Mouse (Mus musculus) forebrain, embryonic 16.5 days (tissue): Measurements from ENCODE around the gene Il2ra. TPM values are rescaled to one million over a fixed set of nuclear protein-coding genes. Genes with fewer than 3 reads are reported as not detected.

ENCODE experiments used
- ATAC-seq: fragments of 200-750 bp; cut with Nextera tagmentation; 2 replicates; pipeline ENCODE4 v1.8.0; 2017; ENCODE audit warnings: mild to moderate bottlenecking, moderate library complexity
- H3K27ac ChIP-seq: fragments of 300-500 bp; sonication (generic); 2 replicates; pipeline ENCODE4 v1.5.1; 2014; ENCODE audit warnings: low read length, control low read depth
- H3K27me3 ChIP-seq: fragments of 300-500 bp; sonication (generic); replicated peaks from 2 replicates; pipeline ENCODE4 v1.6.1; 2014; ENCODE audit warnings: low read length; ENCODE audit not compliant: control insufficient read depth, insufficient read depth
- H3K36me3 ChIP-seq: fragments of 300-500 bp; sonication (generic); 2 replicates; pipeline ENCODE4 v1.6.1; 2014; ENCODE audit not compliant: control insufficient read depth, insufficient read depth
- H3K4me1 ChIP-seq: fragments of 300-500 bp; sonication (generic); replicated peaks from 2 replicates; pipeline ENCODE4 v1.6.1; 2014; ENCODE audit warnings: low read length; ENCODE audit not compliant: control insufficient read depth, insufficient read depth
- H3K4me2 ChIP-seq: fragments of 300-500 bp; sonication (generic); 2 replicates; pipeline ENCODE4 v1.6.1; 2014; ENCODE audit warnings: mild to moderate bottlenecking, low read length, control low read depth
- H3K4me3 ChIP-seq: fragments of 300-500 bp; sonication (generic); replicated peaks from 2 replicates; pipeline ENCODE4 v1.5.1; 2014; ENCODE audit warnings: mild to moderate bottlenecking, low read length, control low read depth
- H3K9ac ChIP-seq: fragments of 300-500 bp; sonication (generic); replicated peaks from 2 replicates; pipeline ENCODE4 v1.6.1; 2014; ENCODE audit warnings: low read depth, low read length, control low read depth
- H3K9me3 ChIP-seq: fragments of 300-500 bp; sonication (generic); 2 replicates; pipeline ENCODE4 v1.6.1; 2016; ENCODE audit warnings: low read length; ENCODE audit not compliant: control insufficient read depth
- WGBS: fragments of 180-500 bp; shearing (Covaris S2); extraction: QIAGEN DNeasy Blood & Tissue Kit; methylation state at CpG from one replicate; pipeline ENCODE4 v1.1.7; 2014; 5-methylcytosine and 5-hydroxymethylcytosine counted together
- polyA plus RNA-seq: library from polyadenylated mRNA; unstranded; fragments of >200 nt; fragmentation: Nextera tagmentation; extraction: Ambion mirVana; gene quantifications from 2 replicates; pipeline ENCODE4 v1.2.1, GENCODE M21; 2015

Gene Il2ra
- polyA plus RNA-seq, 1 experiment from 2014 or later, result not detected

DNA sequence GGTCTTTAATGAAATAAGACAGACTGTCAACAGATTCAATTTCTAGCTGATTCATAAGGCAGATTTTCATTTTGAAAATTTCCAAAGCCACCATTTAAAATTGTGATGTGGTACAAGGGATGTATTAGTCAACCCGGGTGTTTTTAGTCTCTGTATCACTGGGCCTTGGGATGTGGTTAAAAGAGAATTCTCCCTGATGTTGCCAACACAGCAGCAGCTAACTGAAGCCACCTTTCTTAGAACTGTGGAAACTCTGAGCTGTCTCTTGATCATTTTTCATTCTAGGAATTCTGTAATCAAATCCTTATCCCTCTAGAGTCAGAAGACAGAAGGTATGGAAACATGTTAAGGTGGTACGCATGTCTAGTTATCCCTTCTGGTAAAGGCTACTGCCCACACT is 2.7 kb downstream of the Il2ra start:
- Histone ChIP-seq H3K27ac (no peak overlapping the region), H3K9me3 (no peaks in the 10 kb centered on the region), H3K4me2 (no peak overlapping the region), H3K36me3 (no peaks in the 10 kb centered on the region), H3K4me3 (no peak overlapping the region), H3K27me3 (no peaks in the 10 kb centered on the region), H3K9ac (no peak overlapping the region), H3K4me1 (no peaks in the 10 kb centered on the region)
- no peak for ATAC-seq
- 90% methylated on average over 2 of the region's 2 CpGs for WGBS

DNA sequence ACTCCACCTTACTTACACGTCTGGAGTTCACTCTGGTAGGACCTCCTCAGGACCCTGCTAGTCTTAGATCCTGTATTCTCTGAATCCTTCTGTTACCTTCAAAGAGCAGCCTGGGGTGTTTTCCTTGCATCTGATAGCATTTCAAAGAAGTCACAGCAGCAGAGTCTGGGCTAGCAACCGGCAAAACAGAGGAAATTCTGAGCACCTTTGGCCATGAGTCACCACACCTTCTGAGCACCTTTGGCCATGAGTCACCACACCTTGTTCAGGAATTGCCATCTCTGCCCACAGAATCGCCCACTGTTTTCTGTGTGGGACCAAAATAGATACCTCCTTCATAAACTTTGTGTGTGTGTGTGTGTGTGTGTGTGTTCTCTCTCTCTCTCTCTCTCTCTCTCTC is 8.9 kb downstream of the Il2ra start:
- Histone ChIP-seq H3K4me3 (no peak overlapping the region), H3K9ac (no peak overlapping the region), H3K27me3 (no peaks in the 10 kb centered on the region), H3K9me3 (no peaks in the 10 kb centered on the region), H3K4me1 (no peaks in the 10 kb centered on the region), H3K27ac (no peak overlapping the region), H3K4me2 (no peak overlapping the region), H3K36me3 (no peaks in the 10 kb centered on the region)
- 67% methylated on average over 3 of the region's 3 CpGs for WGBS
- ATAC-seq, result no peak

DNA sequence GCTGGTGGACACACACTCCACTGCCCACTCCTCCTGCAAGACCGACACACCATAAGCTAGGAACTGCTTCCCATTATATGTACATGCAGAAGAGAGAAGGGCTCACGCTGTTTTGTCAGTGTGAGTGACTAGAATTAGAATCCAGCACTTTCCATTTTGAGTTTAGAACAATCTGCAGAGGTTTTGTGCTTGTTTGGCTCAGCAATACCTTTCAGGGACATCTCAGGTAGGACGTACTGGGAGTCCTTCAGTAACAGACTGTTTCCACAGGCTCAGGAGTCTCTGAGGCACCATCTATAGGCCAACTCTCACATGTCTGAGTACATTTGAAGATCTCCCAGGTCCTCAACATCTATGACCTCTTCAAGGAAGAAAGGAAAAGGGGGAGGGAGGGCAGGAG is 9.6 kb downstream of the Il2ra start:
- H3K4me3 ChIP-seq, result no peak overlapping the region
- no peak for ATAC-seq

DNA sequence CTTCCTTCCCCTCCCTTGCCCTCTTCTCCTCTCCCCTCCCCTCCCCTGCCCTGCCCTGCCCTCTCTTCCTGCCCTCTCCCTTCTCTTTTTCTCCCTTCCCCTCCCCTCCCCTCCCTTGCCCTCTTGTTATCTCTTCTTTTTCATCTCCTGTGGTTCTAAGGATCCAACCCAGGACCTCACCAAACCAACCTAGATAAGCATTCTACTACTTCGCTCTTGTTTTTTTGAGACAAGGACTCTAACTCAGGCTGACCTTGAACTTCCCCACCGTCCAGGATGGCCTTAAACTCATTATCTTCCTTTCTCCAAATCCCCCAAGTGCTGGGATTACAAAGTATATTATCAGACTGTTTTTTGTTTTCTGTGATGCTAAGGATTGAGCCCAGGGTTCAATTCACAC is 10.2 kb downstream of the Il2ra start:
- no peaks in the 10 kb centered on the region for H3K9me3 ChIP-seq
- H3K4me1 ChIP-seq, result no peaks in the 10 kb centered on the region
- 85% methylated on average over 2 of the region's 2 CpGs for WGBS
- no peak overlapping the region for H3K4me2 ChIP-seq
- H3K36me3 ChIP-seq, result no peaks in the 10 kb centered on the region
- H3K4me3 ChIP-seq, result no peak overlapping the region
- ATAC-seq, result no peak
- H3K27ac ChIP-seq, result no peak overlapping the region
- H3K27me3 ChIP-seq, result no peaks in the 10 kb centered on the region
- H3K9ac ChIP-seq, result no peak overlapping the region

More for the DNA sequence above, 9.6 kb downstream of the Il2ra start:
- H3K27me3 ChIP-seq, result no peaks in the 10 kb centered on the region
- no peaks in the 10 kb centered on the region for H3K9me3 ChIP-seq
- H3K4me2 ChIP-seq, result no peak overlapping the region
- no peak overlapping the region for H3K27ac ChIP-seq
- WGBS, result 88% methylated on average over 3 of the region's 3 CpGs
- no peaks in the 10 kb centered on the region for H3K4me1 ChIP-seq
- no peaks in the 10 kb centered on the region for H3K36me3 ChIP-seq
- H3K9ac ChIP-seq, result no peak overlapping the region

DNA sequence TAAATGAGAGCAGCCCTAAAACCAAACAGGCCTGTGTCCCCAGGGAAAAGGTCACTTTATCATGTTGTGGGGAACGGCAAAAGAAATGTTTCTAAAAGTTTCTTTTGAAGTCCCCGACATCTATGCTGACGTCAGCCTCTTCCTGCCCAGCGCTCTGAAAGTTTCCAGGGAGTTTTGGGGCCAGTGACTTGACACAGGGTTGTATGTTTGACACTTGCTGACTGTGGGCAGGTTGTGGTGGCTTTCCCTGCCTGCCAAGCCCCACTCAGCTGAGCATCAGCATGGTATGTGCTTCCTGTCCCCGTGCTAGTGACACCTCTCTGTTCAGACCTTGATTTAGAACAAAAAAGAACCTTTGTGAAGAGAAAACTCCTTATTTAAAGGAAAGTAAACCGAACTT is 10.7 kb downstream of the Il2ra start:
- H3K4me1 ChIP-seq, result no peaks in the 10 kb centered on the region

DNA sequence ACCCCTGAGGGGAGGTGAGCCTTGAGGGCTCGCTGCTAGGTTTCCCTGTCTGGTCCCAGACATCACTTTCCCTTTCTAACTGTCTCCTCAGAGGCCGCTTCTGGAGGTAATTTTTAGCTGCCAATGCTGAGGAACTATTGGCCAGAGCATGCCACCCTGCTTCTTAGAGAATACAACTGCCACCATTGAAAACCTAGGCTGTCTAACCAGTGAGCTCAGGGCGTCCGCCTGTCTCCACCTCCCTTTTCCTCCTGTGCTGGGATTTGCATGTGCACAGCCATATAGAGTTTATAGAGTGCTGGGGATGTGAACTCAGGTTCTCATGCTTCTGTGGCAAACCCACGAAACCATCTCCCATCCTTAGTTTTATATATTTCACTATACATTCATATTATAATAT is 11.2 kb downstream of the Il2ra start:
- Histone ChIP-seq H3K9me3 (no peaks in the 10 kb centered on the region), H3K4me3 (no peak overlapping the region), H3K4me1 (no peaks in the 10 kb centered on the region), H3K27me3 (no peaks in the 10 kb centered on the region), H3K36me3 (no peaks in the 10 kb centered on the region), H3K4me2 (no peak overlapping the region), H3K9ac (no peak overlapping the region), H3K27ac (no peak overlapping the region)
- ATAC-seq, result no peak
- WGBS, result 69% methylated on average over 5 of the region's 5 CpGs

More for the DNA sequence above, 10.7 kb downstream of the Il2ra start:
- Histone ChIP-seq H3K9ac (no peak overlapping the region), H3K4me3 (no peak overlapping the region), H3K9me3 (no peaks in the 10 kb centered on the region), H3K27ac (no peak overlapping the region), H3K27me3 (no peaks in the 10 kb centered on the region), H3K36me3 (no peaks in the 10 kb centered on the region), H3K4me2 (no peak overlapping the region)
- WGBS, result 57% methylated on average over 6 of the region's 6 CpGs
- no peak for ATAC-seq

DNA sequence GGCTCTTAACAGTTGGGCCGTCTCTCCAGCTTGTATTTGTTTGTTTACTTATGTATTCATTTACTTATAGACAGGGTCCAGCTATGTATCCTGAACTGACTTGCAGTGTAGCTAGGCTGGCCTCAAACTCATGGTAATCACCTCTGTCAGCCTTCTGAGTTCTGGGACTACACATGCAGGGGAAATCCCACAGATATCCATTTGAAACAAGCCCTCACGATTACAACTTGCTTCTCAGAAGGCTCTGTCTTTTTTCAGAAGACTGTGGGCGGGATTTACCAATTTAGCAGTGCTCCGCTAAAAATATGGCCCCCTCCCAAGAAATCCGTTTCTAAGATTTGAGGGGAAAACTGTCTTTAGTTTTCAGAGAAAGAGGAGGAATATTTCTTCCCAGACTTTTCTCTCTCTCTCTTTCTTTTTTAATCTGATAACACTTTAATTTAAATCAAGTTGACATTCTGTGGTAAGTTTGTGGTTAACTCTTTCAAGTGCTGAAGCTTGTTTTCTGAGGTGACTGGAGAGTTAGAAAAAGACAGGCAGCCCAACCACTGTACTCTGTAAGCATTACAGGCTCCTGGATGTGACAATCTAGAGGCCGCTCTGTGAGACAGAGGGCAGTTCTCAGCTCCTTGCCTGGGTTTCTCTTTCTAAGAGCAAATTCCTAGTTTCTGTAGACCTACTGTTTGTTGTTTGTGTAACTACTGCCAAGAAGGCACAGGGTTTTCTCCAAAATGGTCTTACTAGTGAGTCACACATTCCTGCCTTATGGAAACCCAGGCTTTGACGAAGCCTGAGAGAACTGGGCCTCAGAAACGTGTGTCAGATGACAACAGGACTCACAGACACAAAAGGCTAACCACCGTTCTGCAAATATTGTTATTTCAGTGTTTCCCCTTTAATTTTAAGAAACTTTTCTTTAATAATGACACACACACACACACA is 12.7 kb downstream of the Il2ra start:
- Histone ChIP-seq H3K27ac (no peak overlapping the region), H3K36me3 (no peaks in the 10 kb centered on the region), H3K9me3 (no peaks in the 10 kb centered on the region), H3K27me3 (no peaks in the 10 kb centered on the region), H3K4me1 (no peaks in the 10 kb centered on the region), H3K4me2 (no peak overlapping the region), H3K9ac (no peak overlapping the region), H3K4me3 (no peak overlapping the region)
- no peak for ATAC-seq
- WGBS, result 70% methylated on average over 9 of the region's 9 CpGs

DNA sequence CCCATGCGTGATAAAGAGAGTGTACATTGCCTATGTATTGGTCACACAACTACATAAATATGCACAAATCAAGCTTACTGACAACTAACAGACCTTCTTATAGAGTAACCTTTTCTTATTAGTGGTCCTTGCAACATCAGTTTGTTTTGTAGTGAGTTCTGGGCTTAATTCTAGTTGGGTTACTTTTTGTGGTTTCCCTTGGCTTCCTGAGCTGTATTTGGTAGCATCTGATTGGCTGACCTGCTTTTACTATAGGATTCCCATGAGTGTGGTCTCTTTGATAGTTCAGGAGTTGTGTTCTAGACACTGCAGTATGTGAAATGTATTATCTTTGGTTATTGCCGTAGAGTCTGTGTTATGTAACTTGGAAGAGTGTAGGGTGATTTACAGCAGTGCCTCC is 15.0 kb downstream of the Il2ra start:
- no peaks in the 10 kb centered on the region for H3K9me3 ChIP-seq
- H3K4me3 ChIP-seq, result no peak overlapping the region
- WGBS, result 94% methylated on average over 2 of the region's 2 CpGs
- H3K27ac ChIP-seq, result no peak overlapping the region
- no peak for ATAC-seq
- no peak overlapping the region for H3K9ac ChIP-seq
- no peaks in the 10 kb centered on the region for H3K4me1 ChIP-seq
- no peaks in the 10 kb centered on the region for H3K36me3 ChIP-seq
- H3K4me2 ChIP-seq, result no peak overlapping the region
- H3K27me3 ChIP-seq, result no peaks in the 10 kb centered on the region

DNA sequence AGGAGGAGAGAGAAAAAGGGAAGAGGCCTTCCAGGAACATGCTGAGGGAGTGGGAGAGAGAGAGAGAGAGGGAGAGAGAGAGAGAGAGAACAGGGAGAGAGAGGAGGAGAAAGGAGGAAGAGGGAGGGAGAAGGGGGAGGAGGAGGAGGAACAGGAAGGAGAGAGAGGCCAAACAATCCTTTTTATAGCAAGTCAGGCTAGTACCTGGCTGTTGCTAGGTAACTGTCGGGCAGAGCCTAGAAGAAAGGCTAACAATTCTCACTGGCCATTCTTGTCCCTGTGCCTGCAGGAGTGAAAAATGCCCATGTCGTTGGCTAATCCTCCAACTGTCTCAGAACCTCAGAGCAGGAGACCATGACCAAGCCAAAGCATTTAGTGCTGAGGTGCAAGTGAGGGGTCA is 16.7 kb downstream of the Il2ra start:
- ATAC-seq, result no peak

More for the DNA sequence above, 16.7 kb downstream of the Il2ra start:
- Histone ChIP-seq H3K36me3 (no peaks in the 10 kb centered on the region), H3K27me3 (no peaks in the 10 kb centered on the region), H3K4me1 (peaks cover 3% of the 10 kb centered on the region; the same call in 1 of the 2 replicates), H3K4me2 (no peak overlapping the region), H3K27ac (no peak overlapping the region), H3K9ac (no peak overlapping the region), H3K9me3 (no peaks in the 10 kb centered on the region), H3K4me3 (no peak overlapping the region)
- 21% methylated on average over 2 of the region's 2 CpGs for WGBS
